Mouse (Mus musculus): ENCODE measurements around the gene Plb1.
A peak's percentile ranks its signal among the peaks of the same experiment; 100 is the strongest.

DNA sequence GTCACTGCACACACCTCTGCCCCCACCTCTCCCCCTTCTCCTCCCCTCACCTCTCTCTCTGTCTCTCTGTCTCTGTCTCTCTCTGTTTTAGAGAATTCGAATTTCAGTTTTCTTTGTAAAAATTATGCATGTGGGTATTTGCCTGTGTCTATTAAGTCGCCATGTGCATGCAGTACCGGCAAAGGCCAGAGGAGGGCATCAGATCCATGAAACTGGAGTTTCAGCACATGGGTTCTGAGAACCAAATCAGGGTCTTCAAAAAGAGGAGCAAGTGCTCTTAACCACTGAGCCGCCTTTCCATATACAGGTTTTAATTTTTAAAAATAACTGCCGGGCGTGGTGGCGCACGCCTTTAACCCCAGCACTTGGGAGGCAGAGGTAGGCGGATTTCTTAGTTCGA is 17.0 kb upstream of the Plb1 start:
- TF ChIP-seq CTCF (IDR thresholded peaks at IDR 0.05; ENCODE audit: borderline replicate concordance, extremely low read depth, insufficient read depth, insufficient read length) (peak; percentile 60; the same call in 1 of the 2 replicates), POLR2A (IDR thresholded peaks at IDR 0.05; ENCODE audit: borderline replicate concordance, extremely low read depth, insufficient read depth, insufficient read length, poor library complexity, severe bottlenecking) (no peak)

Data from brain, embryonic 14.5 days (tissue).